Mouse (Mus musculus) liver, embryonic 11.5 days (tissue): ENCODE measurements at regions not wholly inside any gene's neighbourhood (a gene's known extent, or its start where the extent isn't known, plus 50 kb on each side); places are given as distances from the start of the nearest gene placed in this dataset.

Experiments used
- ATAC-seq: fragments of 200-750 bp; cut with Nextera tagmentation; replicated peaks from 2 replicates; pipeline ENCODE4 v1.8.0; 2017; ENCODE audit warnings: moderate number of reproducible peaks, mild to moderate bottlenecking, moderate TSS enrichment, moderate library complexity; ENCODE audit not compliant: low FRiP score
- DNase-seq: peaks from one replicate; pipeline ENCODE4 v3.0.0-alpha.2; 2017; ENCODE audit warnings: low spot score
- H3K27ac ChIP-seq: fragments of 300-500 bp; sonication (generic); 2 replicates; pipeline ENCODE4 v1.5.1; 2014; ENCODE audit warnings: mild to moderate bottlenecking, low read depth, low read length, control low read depth
- H3K27me3 ChIP-seq: fragments of 300-500 bp; sonication (generic); replicated peaks from 2 replicates; pipeline ENCODE4 v1.6.1; 2014; ENCODE audit warnings: low read length, mixed read lengths; ENCODE audit not compliant: control insufficient read depth, insufficient read depth
- H3K36me3 ChIP-seq: fragments of 300-500 bp; sonication (generic); 2 replicates; pipeline ENCODE4 v1.6.1; 2014; ENCODE audit warnings: mild to moderate bottlenecking, low read length, moderate library complexity, mixed read lengths; ENCODE audit not compliant: control insufficient read depth, insufficient read depth
- H3K4me1 ChIP-seq: fragments of 300-500 bp; sonication (generic); replicated peaks from 2 replicates; pipeline ENCODE4 v1.6.1; 2014; ENCODE audit warnings: low read length, mixed read lengths; ENCODE audit not compliant: control insufficient read depth, insufficient read depth
- H3K4me2 ChIP-seq: fragments of 300-500 bp; sonication (generic); 2 replicates; pipeline ENCODE4 v1.6.1; 2014; ENCODE audit warnings: mild to moderate bottlenecking, control low read depth, moderate library complexity
- H3K4me3 ChIP-seq: fragments of 300-500 bp; sonication (generic); 2 replicates; pipeline ENCODE4 v1.5.1; 2014; ENCODE audit warnings: low read depth, low read length, control low read depth
- H3K9ac ChIP-seq: fragments of 300-500 bp; sonication (generic); 2 replicates; pipeline ENCODE4 v1.6.1; 2014; ENCODE audit warnings: low read depth, low read length, control low read depth
- H3K9me3 ChIP-seq: fragments of 300-500 bp; sonication (generic); 2 replicates; pipeline ENCODE4 v1.6.1; 2016; ENCODE audit warnings: low read length, inconsistent platforms, mixed read lengths; ENCODE audit not compliant: control insufficient read depth
- WGBS: fragments of 180-500 bp; shearing (Covaris S2); extraction: QIAGEN DNeasy Blood & Tissue Kit; methylation state at CpG from one replicate; pipeline ENCODE4 v1.1.7; 2014; 5-methylcytosine and 5-hydroxymethylcytosine counted together

DNA sequence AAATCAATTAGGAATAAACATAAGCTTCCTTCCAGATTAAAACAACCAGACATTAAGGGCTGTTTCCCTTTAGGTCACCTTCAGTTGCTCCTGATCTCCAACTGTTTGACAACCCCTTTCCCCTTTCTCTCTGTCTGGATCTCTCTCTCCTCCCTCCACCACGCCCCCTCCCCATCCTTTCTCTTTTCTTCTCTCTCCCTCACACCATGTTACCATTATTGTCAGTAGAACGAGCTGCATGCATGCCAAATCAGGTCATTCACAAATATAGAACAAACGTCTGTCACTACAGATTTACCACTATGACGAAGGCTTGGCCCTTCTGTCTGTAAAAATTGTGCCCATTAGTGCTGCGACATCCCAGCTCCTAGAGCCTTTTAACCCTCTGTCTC is 258.9 kb downstream of the Cd83 start:
- Histone ChIP-seq H3K4me1 (no peaks in the 10 kb centered on the region; the same call in 1 of the 2 replicates), H3K27me3 (no peaks in the 10 kb centered on the region), H3K9me3 (no peaks in the 10 kb centered on the region), H3K27ac (no peak overlapping the region), H3K9ac (no peak overlapping the region), H3K36me3 (no peaks in the 10 kb centered on the region), H3K4me2 (no peak overlapping the region), H3K4me3 (no peak overlapping the region)
- 36% methylated on average over 5 of the region's 5 CpGs for WGBS
- ATAC-seq (no peak), DNase-seq (no peak)

DNA sequence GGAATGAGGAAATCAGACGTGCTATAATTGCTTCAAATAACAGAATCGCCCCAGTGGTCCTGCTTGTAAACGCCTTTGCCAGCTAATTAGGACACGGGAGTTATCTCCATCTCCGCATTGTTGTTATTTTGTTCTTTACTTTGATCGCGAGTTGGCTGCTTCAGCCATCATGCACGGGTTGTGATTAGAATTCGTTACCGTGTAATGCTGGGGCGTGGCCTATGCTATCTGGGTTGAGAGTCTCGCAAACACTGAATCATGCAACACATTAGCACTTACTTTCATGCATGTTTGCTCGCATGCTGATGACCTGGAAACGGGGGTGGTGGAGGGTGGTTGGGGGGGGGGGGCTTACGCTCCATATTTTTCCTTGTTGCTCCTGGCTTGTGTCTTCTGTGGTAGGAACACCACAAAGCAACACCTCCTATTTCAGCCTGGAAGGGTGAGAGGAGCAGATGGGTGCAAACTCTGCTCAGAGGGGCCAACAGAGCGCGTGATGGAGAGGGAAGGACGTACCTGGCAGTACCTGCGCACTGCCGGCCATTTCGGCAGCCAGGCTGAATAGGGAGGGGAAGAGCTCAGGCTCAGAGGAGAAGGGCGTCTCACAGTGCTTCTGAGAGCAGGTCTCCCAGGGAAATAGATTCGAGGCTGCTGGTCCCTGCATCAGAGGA is 260.1 kb downstream of the Cd83 start:
- no peak for DNase-seq

DNA sequence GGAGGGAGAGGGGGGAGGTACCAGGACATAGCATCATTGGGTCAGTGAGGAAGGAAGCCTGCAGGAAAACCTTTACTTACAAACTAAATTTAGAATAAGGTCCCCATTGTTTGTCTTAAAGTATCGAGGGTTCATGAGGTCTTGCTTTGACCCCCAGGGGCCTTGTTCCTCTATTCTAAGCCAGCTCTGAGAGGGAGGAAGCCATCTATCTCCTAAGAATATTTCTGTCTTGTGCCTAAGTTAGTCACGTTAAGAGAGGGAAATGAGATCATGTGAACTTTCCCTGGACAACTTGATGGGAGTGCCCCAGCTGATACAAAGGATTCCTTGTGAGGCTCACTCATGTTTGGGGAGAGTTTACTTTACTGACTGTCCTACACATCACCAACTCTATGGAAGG is 261.9 kb downstream of the Cd83 start:
- no peak for ATAC-seq
- Histone ChIP-seq H3K4me3 (no peak overlapping the region), H3K4me2 (no peak overlapping the region), H3K27me3 (no peaks in the 10 kb centered on the region), H3K27ac (no peak overlapping the region), H3K9me3 (no peaks in the 10 kb centered on the region), H3K36me3 (no peaks in the 10 kb centered on the region), H3K9ac (no peak overlapping the region), H3K4me1 (no peaks in the 10 kb centered on the region; the same call in 1 of the 2 replicates)
- DNase-seq = no peak
- WGBS = 31% methylated on average over 2 of the region's 2 CpGs

More for the DNA sequence above, 260.1 kb downstream of the Cd83 start:
- Histone ChIP-seq H3K4me2 (no peak overlapping the region), H3K36me3 (no peaks in the 10 kb centered on the region), H3K4me1 (no peaks in the 10 kb centered on the region; the same call in 1 of the 2 replicates), H3K4me3 (no peak overlapping the region), H3K27ac (no peak overlapping the region), H3K9me3 (no peaks in the 10 kb centered on the region), H3K27me3 (no peaks in the 10 kb centered on the region), H3K9ac (no peak overlapping the region)
- 79% methylated on average over 23 of the region's 23 CpGs for WGBS
- ATAC-seq = no peak

DNA sequence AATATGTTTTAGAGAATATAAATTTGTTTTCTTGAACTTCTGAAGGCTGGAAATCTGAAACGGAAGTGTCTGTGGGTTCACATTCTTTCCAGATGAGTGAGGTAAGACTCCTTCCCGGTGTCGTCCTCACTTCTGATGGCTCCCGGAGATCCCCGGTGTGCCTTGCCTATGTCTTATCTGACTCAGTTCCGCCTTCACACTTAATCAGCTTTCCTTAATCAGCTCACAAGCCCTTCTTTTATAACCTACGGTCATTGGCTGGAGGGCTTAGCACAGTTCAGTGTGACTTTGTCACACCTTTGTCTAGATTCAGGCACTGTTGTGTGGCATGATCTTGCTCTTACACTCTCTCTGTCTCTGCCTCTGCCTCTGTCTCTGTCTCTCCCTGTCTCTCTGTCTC is 269.6 kb downstream of the Cd83 start:
- 38% methylated on average over 7 of the region's 7 CpGs for WGBS
- no peak overlapping the region for H3K27ac ChIP-seq

DNA sequence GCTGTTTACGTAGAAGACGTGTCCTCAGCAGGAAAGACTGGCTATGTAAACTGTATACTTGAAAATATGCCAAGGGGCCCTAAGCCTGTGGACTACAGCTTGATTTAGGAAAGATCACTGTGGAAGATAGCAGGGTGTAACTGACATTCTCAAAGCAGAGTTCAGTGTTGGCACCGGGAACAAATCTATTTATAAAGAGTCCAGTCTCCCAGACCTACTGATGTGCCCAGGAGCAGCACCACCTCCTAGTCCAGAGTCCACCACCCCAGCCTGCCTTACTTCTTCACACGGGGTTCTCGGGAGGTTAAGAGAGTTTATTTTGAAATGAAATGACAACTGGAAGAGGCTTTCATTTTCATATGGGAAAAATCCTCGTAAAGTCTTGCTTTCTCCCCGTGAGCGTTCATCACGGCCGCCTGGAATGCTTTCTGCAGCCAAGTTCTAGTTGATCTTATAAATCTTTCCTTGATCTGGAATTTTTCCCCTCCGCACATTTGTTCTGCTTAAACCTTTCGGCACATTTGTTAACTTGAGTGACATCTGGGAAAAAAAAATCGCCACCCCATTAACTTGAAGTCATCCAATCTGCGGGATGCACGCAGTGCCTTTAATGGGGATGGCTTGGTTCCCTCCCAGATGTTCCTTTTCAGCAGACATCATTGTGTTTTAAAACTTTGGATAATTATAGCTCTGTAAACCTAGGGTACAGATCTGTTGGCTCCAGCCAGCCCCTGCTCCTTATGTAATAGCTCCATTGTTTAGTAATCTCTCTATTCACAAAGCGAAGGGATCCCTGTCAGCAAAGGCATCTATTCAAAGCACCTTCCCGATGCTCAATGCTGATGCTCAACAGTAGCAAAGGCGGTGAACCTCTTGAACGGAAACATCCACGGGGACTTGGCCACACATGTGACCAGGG is 271.3 kb downstream of the Cd83 start:
- no peaks in the 10 kb centered on the region for H3K36me3 ChIP-seq
- no peak overlapping the region for H3K4me2 ChIP-seq
- H3K4me1 ChIP-seq = peaks cover 4% of the 10 kb centered on the region; the same call in 1 of the 2 replicates
- H3K27me3 ChIP-seq = no peaks in the 10 kb centered on the region
- 71% methylated on average over 20 of the region's 20 CpGs for WGBS
- DNase-seq (no peak), ATAC-seq (no peak)
- H3K9ac ChIP-seq = no peak overlapping the region
- H3K4me3 ChIP-seq = no peak overlapping the region
- H3K27ac ChIP-seq = no peak overlapping the region
- no peaks in the 10 kb centered on the region for H3K9me3 ChIP-seq

More for the DNA sequence above, 269.6 kb downstream of the Cd83 start:
- Histone ChIP-seq H3K36me3 (no peaks in the 10 kb centered on the region), H3K4me2 (no peak overlapping the region), H3K4me3 (no peak overlapping the region), H3K9ac (no peak overlapping the region), H3K27me3 (no peaks in the 10 kb centered on the region), H3K4me1 (no peaks in the 10 kb centered on the region), H3K9me3 (no peaks in the 10 kb centered on the region)
- no peak for DNase-seq
- no peak for ATAC-seq

DNA sequence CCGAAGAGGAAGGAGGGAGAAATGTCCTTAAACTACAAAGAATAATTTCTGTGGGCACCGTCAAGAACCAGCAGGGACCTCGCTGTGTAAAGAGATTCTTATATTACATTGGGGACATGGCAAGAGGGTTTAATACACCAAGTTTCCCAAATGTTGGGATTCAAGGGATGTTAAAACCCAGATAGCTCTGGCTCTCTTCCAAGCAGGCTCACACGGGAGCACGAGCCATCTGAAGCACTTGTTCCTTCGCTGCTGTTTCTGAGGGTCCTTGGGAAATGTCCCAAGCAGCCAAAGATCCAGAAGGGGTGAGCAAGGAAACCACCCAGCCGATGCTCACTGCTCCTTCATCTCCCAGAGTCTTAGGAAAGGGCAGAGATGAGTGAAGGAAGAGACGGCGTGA is 272.1 kb downstream of the Cd83 start:
- H3K27ac ChIP-seq = no peak overlapping the region
- H3K9ac ChIP-seq = no peak overlapping the region
- no peak overlapping the region for H3K4me3 ChIP-seq
- no peaks in the 10 kb centered on the region for H3K9me3 ChIP-seq
- no peaks in the 10 kb centered on the region for H3K36me3 ChIP-seq
- peaks cover 4% of the 10 kb centered on the region; the same call in 1 of the 2 replicates for H3K4me1 ChIP-seq
- H3K4me2 ChIP-seq = no peak overlapping the region
- no peak for ATAC-seq
- 88% methylated on average over 9 of the region's 9 CpGs for WGBS
- H3K27me3 ChIP-seq = no peaks in the 10 kb centered on the region
- no peak for DNase-seq

DNA sequence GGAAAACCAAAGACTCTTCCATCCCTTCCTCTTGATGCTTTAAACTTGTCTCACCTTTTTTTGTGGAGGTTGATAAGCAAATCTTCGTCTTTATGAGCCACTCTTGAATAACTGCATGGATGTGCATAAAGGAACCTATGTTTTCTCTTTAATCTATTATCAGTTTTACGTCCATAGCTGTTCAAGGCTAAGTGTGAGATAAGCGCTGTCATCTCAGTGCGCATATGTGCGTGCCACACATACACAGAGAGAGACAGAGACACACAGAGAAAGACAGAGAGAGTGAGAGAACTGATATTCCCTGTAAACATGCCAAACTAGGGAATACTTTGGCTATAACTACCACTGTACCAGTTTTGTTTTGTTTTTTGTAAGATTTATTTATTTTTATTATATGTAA is 273.0 kb downstream of the Cd83 start:
- no peak overlapping the region for H3K27ac ChIP-seq
- no peaks in the 10 kb centered on the region for H3K36me3 ChIP-seq

DNA sequence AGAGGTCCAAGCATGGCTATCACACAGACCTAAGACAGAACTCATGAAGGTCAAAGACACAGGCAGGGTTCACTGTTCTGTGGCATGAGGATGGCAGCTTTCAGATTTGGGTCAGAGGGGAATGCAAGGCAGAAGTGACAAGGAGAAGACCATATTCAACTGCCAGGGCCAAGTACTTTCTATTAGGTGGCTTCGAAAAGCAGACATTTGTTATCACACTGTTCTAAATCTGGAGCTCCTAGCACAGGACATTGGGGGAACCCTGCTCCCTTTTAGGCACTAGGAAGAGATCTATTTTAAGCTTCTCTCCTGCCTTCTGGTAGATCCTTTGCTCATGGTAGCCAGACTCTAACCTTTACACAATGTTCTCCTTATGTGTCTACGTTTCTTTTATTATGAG is 273.7 kb downstream of the Cd83 start:
- Histone ChIP-seq H3K36me3 (no peaks in the 10 kb centered on the region), H3K4me3 (no peak overlapping the region), H3K4me1 (peaks cover 4% of the 10 kb centered on the region; the same call in 1 of the 2 replicates), H3K9me3 (no peaks in the 10 kb centered on the region), H3K9ac (no peak overlapping the region), H3K4me2 (no peak overlapping the region), H3K27ac (no peak overlapping the region), H3K27me3 (no peaks in the 10 kb centered on the region)
- 74% methylated on average over 2 of the region's 2 CpGs for WGBS
- no peak for ATAC-seq
- DNase-seq = no peak

More for the DNA sequence above, 273.0 kb downstream of the Cd83 start:
- no peak overlapping the region for H3K4me3 ChIP-seq
- no peaks in the 10 kb centered on the region for H3K9me3 ChIP-seq
- H3K9ac ChIP-seq = no peak overlapping the region
- ATAC-seq = no peak
- no peak overlapping the region for H3K4me2 ChIP-seq
- WGBS = 64% methylated on average over 5 of the region's 5 CpGs
- no peaks in the 10 kb centered on the region for H3K27me3 ChIP-seq
- peaks cover 4% of the 10 kb centered on the region; the same call in 1 of the 2 replicates for H3K4me1 ChIP-seq
- no peak for DNase-seq
